Mouse (Mus musculus): ENCODE results near the gene C2cd4b. TPM values are rescaled to one million over a fixed set of nuclear protein-coding genes. Genes with fewer than 3 reads are reported as not detected.

C2cd4b gene
- total and polyA plus RNA-seq, 3 experiments = 1.4 to 2.9 (median 1.7) TPM

DNA sequence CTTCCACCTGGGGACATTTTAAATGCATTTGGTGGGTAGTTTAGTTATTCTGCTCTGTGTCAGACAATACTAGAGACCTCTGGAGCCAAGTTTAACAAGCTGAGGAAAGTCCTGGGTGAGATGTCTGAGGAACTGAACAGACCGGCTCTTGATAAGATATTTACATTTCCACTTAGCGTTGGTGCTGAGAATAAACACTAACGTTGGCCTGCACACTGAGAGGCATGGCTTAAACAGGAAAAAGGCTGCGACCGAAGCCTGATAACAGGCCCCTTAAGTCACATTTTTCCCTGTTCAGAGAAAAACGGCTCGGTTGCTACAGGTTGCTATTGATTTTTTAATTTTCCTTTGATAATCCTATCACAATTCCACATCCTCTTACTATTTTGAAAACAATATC lies 12.1 kb downstream of the C2cd4b start:
- DNase-seq = no peak

DNA sequence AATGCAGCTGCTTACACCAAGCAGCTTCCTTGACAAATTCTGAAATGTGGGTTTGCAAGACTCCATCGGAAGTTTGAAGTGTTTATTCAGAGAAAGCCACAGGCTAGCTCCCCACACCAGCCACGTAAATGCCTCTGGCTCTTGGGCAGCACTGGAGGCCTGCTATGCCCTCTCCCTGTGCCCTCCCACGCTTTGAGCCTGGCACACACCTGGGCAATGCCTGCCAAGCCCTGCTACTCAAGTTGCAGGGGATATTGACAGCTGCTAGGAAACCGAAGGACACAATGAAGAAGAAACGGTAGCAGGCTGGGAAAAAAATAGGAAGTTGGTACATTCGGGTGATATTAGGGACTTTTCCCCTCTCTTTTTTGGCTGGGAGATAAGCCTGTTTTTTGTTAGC lies 15.0 kb downstream of the C2cd4b start:
- DNase-seq = no peak

DNA sequence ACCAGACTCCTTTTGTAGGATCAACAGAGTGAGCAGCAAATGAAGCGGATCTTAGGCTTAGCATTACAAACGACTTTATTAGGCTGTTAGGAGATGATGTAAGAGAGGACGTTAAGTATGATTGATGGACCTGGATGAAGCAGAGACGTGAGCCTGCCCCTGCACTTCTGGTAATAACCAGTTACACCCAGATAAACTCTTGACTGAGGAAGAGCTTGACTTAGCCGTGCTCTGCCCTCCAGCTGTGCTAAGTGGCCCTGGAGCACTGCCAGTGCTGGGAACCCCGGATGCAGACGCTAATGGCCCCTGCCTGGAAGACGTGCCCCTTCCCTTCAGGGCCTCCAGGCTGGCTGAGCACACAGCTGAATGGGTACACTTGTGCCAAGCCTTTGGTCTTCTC lies 19.3 kb downstream of the C2cd4b start:
- peak; percentile 11 for DNase-seq

DNA sequence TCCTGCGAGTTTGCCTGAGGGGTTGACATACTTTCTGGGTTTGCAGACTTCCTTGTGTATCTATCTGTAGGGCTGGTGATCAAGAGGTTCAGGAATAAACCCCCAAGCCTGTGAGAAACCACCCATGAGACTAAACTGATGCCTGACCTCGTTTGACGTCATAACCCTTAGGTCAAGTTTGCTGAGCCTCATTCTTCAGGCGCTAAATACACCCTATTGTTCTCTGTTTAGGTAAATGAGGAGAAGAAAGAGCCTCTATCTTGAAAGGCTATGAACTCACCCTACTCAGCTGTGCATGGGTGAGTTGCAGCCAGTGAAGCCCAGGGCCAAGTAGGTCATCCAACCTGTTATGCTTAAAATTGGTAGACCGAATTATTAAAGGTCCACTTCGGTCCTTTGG lies 23.5 kb downstream of the C2cd4b start:
- DNase-seq = no peak

DNA sequence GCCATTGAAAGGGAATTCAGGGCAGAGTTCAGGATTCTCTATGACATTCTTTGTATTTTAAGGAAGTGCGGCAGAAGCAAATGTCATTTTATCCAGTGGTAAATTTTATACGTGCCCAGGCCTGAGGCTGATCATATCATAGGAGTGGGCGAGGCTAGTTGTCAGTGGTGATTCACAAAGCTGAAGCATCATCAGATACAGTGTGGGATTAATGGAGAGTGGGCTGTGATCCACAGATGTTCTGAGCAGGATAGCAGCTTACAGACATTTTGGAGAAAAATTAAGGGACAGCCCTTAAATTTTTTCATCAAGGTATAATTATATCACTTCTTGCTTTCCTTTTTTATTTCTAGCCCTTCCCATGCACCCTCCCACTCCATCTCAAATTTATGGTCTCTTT lies 24.2 kb downstream of the C2cd4b start:
- no peak for DNase-seq

DNA sequence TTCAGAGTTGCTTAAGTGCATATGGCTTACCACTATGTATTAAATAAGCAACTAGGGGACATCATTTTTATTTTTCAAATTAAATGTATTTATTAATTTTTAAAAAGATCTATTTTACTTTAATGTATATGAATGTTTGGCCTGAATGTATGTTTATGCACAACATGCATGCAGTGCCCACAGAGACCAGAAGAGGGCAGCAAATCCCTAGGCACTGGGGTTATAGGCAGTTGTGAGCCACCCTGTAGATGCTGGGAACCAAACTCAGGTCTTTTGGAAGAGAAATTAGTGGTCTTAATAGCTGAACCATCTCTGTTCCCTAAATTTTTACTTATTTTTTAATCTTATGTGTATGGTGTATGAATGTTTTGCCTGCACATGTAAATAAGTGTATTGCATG lies 24.7 kb downstream of the C2cd4b start:
- no peak for DNase-seq

DNA sequence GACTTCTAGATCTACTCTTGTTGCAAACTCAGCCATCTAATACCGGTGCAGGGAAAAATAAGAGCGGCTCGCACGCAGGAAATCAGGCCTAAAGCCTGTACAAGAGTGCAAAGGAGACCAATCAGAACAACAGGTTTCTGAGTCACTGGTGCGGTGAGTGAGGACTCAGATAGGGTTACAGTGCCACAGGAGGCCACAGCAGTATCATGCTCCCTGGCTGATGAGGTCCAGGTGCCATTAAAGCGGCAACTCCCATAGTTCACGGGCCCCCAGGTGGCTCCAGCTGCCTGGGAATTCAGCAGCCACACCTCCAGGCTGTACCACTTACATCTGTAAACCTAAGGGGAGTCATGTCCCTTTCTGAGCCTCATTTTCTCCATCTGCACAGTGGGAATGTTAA lies 27.1 kb downstream of the C2cd4b start:
- no peak for DNase-seq

DNA sequence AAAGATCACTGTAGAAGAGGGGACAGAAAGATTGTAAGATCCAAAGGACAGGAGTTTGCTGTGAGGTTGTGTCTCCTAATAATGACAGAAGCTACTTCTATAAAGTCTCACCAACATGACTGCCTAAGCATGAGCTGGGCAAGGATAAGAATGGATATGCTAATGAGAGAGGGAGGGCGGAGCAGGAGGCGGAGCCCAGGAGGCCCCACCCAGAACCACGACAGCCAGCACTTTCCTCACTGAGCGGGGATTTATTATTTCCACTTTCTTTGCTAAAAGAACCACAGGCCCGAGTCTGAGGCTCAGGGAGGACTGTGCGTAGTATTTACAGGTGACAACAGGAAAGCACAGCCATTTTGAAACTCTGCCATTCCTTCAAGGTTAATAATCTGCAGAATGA lies 28.4 kb downstream of the C2cd4b start:
- DNase-seq = no peak

DNA sequence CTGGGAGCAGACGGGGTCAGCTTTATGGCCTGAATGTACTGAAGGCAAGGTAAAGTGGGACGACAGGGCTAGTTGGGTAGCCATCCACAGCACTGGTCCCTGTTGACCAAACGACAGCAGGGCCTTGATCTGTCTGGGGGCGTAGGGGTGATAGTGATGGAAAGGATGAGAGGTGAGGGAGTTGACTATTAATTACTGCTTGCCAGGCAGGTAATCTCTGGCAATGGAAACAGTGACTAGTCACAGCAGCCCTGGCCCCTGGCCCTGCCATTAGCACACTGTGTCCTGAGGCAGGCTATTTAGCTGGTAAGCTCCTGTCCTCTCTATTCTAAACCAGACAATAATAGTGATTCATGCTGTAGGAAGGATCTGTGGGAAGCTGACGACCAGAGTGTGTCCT lies 33.2 kb downstream of the C2cd4b start:
- no peak for DNase-seq

DNA sequence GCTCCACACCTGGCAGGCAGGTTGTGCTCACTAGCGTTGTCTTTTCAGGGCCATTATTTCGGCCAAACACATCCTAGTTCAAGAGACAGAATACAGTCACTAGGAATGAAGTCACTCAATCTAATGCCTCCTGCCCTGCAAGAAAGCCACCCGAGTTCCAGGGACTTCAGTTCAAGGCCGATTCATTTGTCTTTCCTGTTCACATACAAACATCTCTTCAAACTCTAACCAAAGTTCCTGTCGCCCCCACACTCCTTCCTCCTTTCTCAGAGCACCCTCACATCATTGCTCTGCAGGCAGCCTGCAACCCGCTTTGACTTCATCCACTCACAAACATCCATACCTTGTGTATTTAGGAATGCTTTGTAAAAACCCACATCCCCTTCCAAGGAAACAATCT lies 34.3 kb downstream of the C2cd4b start:
- DNase-seq = no peak

DNA sequence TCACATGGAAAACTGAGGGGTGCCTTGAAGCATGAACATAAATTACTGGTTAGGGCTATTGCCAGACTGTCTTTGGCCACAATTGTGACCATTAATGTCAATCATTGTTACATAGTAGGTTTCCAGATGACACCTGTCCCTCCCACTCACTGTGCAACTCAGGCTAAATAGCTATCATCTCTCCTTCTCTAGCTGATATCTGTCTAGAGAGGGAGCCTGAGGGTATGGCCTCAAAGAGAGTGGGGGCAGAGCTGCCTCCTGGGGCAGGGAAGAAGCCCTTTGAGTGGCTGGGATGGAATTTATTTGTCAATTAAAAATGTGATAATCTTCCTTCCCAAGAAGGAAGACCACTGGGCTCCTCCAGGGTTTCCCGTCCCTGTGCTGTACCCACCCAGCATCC lies 35.0 kb downstream of the C2cd4b start:
- DNase-seq = no peak

DNA sequence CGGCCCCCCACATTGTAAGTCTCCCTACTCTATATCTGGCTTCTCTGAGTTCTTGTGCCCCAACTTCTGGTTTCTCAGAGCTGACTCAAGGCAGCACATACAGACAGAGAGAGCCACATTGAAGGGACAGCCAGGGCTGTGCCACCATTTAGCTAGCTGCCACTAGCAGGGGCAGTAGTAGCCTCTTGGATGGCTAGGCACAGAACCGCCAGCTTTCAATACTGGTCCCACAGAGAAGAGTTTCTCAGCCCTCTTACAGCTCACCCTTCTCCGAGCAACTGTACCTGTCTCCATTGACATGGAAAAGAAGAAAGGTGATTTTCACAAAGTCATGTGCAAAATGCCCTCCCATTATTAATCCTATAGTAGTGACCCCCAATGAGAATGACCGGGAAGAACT lies 35.4 kb downstream of the C2cd4b start:
- no peak for DNase-seq

DNA sequence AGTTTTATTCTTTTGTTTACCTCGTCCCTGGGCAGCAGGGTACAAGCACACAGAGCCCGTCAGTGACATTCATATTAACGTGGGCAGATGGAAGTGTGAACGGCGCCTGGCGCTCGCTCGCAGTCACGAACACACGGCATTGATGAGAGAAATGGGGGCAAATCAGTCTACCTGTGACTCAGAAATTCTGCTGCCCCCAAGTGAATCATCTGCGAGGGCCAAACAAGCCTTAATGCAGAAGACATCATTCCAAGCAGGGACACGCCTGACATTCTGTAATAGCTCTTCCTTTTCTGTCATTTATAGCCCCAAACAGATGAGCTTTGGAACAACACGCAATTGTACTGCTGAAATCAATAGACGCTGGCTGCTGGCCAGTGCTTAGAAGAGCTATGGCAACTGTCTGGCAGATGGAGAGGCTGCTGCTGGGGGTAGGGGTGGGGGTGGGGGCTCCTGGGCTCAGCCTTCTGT lies 36.0 kb downstream of the C2cd4b start:
- no peak for DNase-seq

DNA sequence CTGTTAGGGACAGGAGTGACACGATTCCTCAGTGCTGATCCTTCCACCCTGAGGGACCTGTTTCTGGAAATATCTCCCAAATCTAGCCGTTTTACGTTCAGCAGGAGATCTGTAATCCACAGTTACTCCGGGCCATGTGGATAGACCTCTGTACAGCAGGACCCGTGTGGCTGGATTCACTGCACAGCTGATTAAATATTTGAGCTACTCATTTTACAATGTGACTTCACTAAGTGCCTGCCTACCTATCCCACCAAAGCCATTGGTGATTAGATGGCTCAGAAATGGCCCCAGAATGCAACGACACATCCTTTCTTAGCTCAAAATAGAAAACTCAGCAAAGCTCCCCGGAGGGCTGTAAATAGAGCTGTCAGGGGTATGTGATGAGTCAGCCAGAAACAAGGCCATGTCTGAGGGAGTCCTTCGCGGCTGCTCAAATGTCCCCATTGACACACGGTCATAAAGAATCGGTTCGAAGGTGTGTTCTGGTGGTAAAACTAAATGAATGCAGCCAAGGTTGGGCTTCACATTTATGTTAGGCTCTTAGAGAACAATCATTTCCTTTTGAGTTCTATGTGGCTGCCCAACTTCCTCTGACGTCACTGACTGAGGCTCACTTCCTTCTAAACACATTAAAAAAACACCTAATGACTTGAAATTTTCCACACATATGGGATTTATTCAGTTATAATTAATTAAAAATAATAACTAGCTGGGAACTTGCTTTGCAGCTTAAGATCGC lies 40.0 kb downstream of the C2cd4b start:
- peak; percentile 75 for DNase-seq

DNA sequence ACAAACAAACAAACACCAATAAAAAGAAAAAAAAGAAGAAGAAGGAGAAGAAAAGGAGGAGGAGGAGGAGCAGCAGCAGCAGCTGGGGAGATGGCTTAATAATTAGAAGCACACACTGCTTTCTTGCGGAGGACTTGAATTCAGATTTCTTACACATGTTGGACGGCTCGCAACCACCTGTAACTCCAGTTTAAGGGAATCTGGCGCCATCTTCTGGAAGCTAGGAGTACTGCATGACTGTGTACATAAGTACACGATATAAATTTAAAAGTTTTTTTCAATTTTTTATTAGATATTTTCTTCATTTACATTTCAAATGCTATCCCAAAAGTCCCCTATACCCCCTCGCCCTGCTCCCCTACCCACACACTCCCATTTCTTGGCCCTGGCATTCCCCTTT lies 43.0 kb downstream of the C2cd4b start:
- peak; percentile 29 for DNase-seq

DNA sequence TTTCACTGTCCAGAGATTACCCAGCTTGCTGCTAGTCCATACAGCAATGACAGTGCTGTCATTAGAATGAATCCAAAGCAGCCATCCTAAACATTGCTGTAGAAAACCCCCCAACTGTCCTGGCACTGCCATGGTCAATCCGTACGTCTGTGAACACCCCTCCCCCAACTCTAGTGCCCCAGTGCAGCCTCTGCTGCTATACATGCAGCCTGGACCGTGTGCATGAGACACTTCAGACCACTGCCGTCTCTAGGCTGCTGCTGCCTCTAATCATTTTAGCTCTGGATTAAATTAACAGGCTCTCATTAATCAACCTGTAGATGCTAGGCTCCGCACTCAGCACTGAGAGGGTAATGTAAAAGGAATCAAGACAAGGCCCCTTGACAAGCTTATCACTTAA lies 47.8 kb downstream of the C2cd4b start:
- no peak for DNase-seq

DNA sequence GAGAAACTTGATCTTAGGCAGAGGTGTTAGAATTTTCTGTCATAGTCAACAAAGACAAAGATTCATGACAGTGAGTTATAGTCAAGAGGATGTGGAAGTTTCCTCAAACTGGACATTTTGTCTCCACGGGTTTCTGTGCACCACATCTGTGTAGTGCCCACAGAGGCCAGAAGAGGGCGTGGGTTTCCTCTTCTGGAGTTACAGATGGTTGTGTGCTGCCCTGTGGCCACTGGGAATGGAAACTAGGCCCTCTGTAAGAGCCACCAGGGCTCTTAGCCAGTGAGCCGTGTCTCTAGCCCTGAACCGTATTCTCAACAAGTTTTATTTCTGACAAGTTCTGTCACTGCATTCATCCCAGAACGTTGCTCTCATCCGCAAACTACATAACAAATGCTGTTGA lies 51.3 kb downstream of the C2cd4b start:
- DNase-seq = no peak

Small RNAs within 50 kb of the gene (microRNA-seq; reads per million reads assigned to microRNA genes)
- gene Mir7241 = 0 reads per million in 2 experiments
- 0 reads per million in 2 experiments for gene Mir7242

Other genes with a start within 250 kb of the C2cd4b start
- 10 to 100 TPM; 21.7 to 24.7 TPM for gene Tln2, start 199.7 kb upstream of the C2cd4b start, total RNA-seq (2021)
- 12.7 and 12.8 TPM in 2 replicates for gene Tln2, start 199.7 kb upstream of the C2cd4b start, polyA plus RNA-seq (2012; rRNA removed)
- not detected for gene C2cd4a, start 72.9 kb downstream of the C2cd4b start, total RNA-seq (2021)
- gene C2cd4a, start 72.9 kb downstream of the C2cd4b start, polyA plus RNA-seq (2012; rRNA removed) = 2.0 and 3.2 TPM in 2 replicates
- 10 to 100 TPM; 40.6 to 57.6 TPM for gene Vps13c, start 81.0 kb downstream of the C2cd4b start, total RNA-seq (2021)
- 2.7 and 3.7 TPM in 2 replicates for gene Vps13c, start 81.0 kb downstream of the C2cd4b start, polyA plus RNA-seq (2012; rRNA removed)

Measured in adrenal gland, adult 2 months (tissue).